ENCODE assay signal across 18 mouse cellular contexts in genomic region chr2:166066434-166066833, GRCm38 (mm10).
"Had no signal": no experiment of that assay in that cellular context is flagged by ENCODE, and none has a peak within 500 bp of the region (broad histone marks: within the 10 kb centered on the region; RNA-seq: fewer than 3 reads in every experiment).

No protein-coding gene starts in this region.

- H3K9ac ChIP-seq: lung, embryonic 14.5 days; neural tube, embryonic 13.5 days; neural tube, embryonic 15.5 days had no signal

- DNase-seq: lung, adult 18-20 months; lung, embryonic 14.5 days; lung, postnatal 10 days; lung, postnatal 4 days; midbrain, embryonic 14.5 days; retina, postnatal 1 day; right cerebral cortex, adult 18-20 months; right cerebral cortex, postnatal 25 days; right cerebral cortex, postnatal 4 days; spleen, adult 18-20 months; thymus, adult 18-20 months; thymus, postnatal 14 days; thymus, postnatal 36 days had no signal

- ATAC-seq: midbrain, embryonic 16.5 days had no signal

- H3K4me1 ChIP-seq: neural tube, embryonic 15.5 days had no signal

- H3K4me2 ChIP-seq: lung, embryonic 14.5 days; midbrain, embryonic 11.5 days; neural tube, embryonic 13.5 days; neural tube, embryonic 15.5 days had no signal

- H3K4me3 ChIP-seq: myocyte; neural tube, embryonic 13.5 days; neural tube, embryonic 15.5 days had no signal

- H3K9me3 ChIP-seq: neural tube, embryonic 13.5 days; neural tube, embryonic 15.5 days had no signal

- H3K27me3 ChIP-seq: neural tube, embryonic 13.5 days; neural tube, embryonic 15.5 days had no signal

- H3K27ac ChIP-seq: neural tube, embryonic 13.5 days; neural tube, embryonic 15.5 days had no signal
